ENCODE assay signal across 18 mouse cellular contexts in genomic region chr8:70852595-70853231, GRCm38 (mm10). TPM values are rescaled to one million over a fixed set of nuclear protein-coding genes. Genes with fewer than 3 reads are reported as not detected.
"Had no signal": no experiment of that assay in that cellular context is flagged by ENCODE, and none has a peak within 500 bp of the region (broad histone marks: within the 10 kb centered on the region; RNA-seq: fewer than 3 reads in every experiment).

No protein-coding gene starts in this region.

- H3K36me3 ChIP-seq: kidney, embryonic 15.5 days had no signal

- H3K4me3 ChIP-seq: kidney, embryonic 15.5 days; midbrain, embryonic 13.5 days had no signal

- H3K27me3 ChIP-seq: kidney, embryonic 15.5 days had no signal

- H3K9me3 ChIP-seq: kidney, embryonic 15.5 days; midbrain, embryonic 13.5 days had no signal

- DNase-seq: kidney, adult 11 months; kidney, adult 8-10 months; kidney, postnatal 10 days; kidney, postnatal 36 days; liver, postnatal 0 days; lung, embryonic 14.5 days; thymus, adult 18-20 months; thymus, postnatal 36 days had no signal

- H3K27ac ChIP-seq: kidney, embryonic 15.5 days; liver, embryonic 14.5 days; macrophage; midbrain, embryonic 13.5 days had no signal

RNA-seq across cellular contexts. Expression of gene Slc5a5, which starts 39.8 kb away (rescaled TPM):
- total RNA-seq: liver, adult 2 months; megakaryocyte, adult 5-6 weeks had no signal
- polyA plus RNA-seq: liver, adult 2 months; liver, postnatal 0 days; macrophage had no signal

RNA-seq across cellular contexts. Expression of gene Il12rb1, which starts 44.5 kb away (rescaled TPM):
- total RNA-seq: midbrain, postnatal 0 days had no signal
- polyA plus RNA-seq: limb, embryonic 11.5 days; midbrain, embryonic 13.5 days; midbrain, postnatal 0 days; neural tube, embryonic 11.5 days; neural tube, embryonic 14.5 days had no signal
